Mouse (Mus musculus) E14TG2a.4 (cell line): ENCODE measurements around the gene Tns3.

Experiments
- H3K27me3 ChIP-seq: 2 replicates; pipeline ENCODE4 v1.6.1; 2014; ENCODE audit warnings: low read length, control low read depth; ENCODE audit not compliant: insufficient read depth
- H3K36me3 ChIP-seq: 2 replicates; pipeline ENCODE4 v1.6.1; 2014; ENCODE audit warnings: low read length, control low read depth; ENCODE audit not compliant: insufficient read depth
- H3K4me1 ChIP-seq: replicated peaks from 2 replicates; pipeline ENCODE4 v1.6.1; 2014; ENCODE audit warnings: low read depth, low read length, control low read depth
- H3K4me3 ChIP-seq: replicated peaks from 2 replicates; pipeline ENCODE4 v1.5.1; 2014; ENCODE audit warnings: mild to moderate bottlenecking, low read length
- H3K9me3 ChIP-seq: 2 replicates; pipeline ENCODE4 v1.6.1; 2014; ENCODE audit warnings: low read length, control low read depth
- CTCF ChIP-seq: conservative IDR thresholded peaks from 2 replicates; pipeline ENCODE4 v1.5.1; 2014; ENCODE audit warnings: low read length
- NANOG ChIP-seq: IDR thresholded peaks from 2 replicates; pipeline ENCODE4 v1.6.1; 2014; ENCODE audit warnings: borderline replicate concordance, low read length, mixed read lengths
- POU5F1 ChIP-seq: IDR thresholded peaks from 2 replicates; pipeline ENCODE4 v1.6.1; 2014; ENCODE audit warnings: low read length, borderline replicate concordance

Gene Tns3

GRCm38 (mm10) chr11:8467403-8468160 is 196.8 kb downstream of the Tns3 start:
- H3K4me3 ChIP-seq = peak overlapping the region; percentile 73
- no peak for TF ChIP-seq NANOG
- TF ChIP-seq CTCF = no peak
- no peak for TF ChIP-seq POU5F1
- peaks cover 76% of the 10 kb centered on the region for H3K36me3 ChIP-seq
- no peaks in the 10 kb centered on the region for H3K27me3 ChIP-seq
- no peaks in the 10 kb centered on the region for H3K9me3 ChIP-seq
- peaks cover 78% of the 10 kb centered on the region for H3K4me1 ChIP-seq

GRCm38 (mm10) chr11:8463866-8464265 is 200.5 kb downstream of the Tns3 start:
- peaks cover 57% of the 10 kb centered on the region for H3K4me1 ChIP-seq
- TF ChIP-seq NANOG (no peak), CTCF (no peak), POU5F1 (no peak)
- H3K4me3 ChIP-seq = no peak overlapping the region
- H3K9me3 ChIP-seq = no peaks in the 10 kb centered on the region
- H3K36me3 ChIP-seq = peaks cover 87% of the 10 kb centered on the region
- no peaks in the 10 kb centered on the region for H3K27me3 ChIP-seq

- peaks cover 91% of the 10 kb centered on the region for H3K36me3 ChIP-seq
- peaks cover 53% of the 10 kb centered on the region for H3K4me1 ChIP-seq
- H3K9me3 ChIP-seq = no peaks in the 10 kb centered on the region
- TF ChIP-seq POU5F1 = no peak
- no peak for TF ChIP-seq CTCF
- no peak for TF ChIP-seq NANOG
- H3K4me3 ChIP-seq = no peak overlapping the region
- no peaks in the 10 kb centered on the region for H3K27me3 ChIP-seq
Observed at GRCm38 (mm10) chr11:8462827-8463405, 201.4 kb downstream of the Tns3 start.

- H3K4me1 ChIP-seq = peaks cover 54% of the 10 kb centered on the region
- no peaks in the 10 kb centered on the region for H3K27me3 ChIP-seq
- no peak overlapping the region for H3K4me3 ChIP-seq
- H3K36me3 ChIP-seq = peaks cover 92% of the 10 kb centered on the region
- TF ChIP-seq POU5F1 (no peak), NANOG (no peak), CTCF (no peak)
- no peaks in the 10 kb centered on the region for H3K9me3 ChIP-seq
Observed at GRCm38 (mm10) chr11:8460835-8461234, 203.5 kb downstream of the Tns3 start.

GRCm38 (mm10) chr11:8457951-8458350 is 206.4 kb downstream of the Tns3 start:
- no peak for TF ChIP-seq NANOG
- no peak for TF ChIP-seq POU5F1
- TF ChIP-seq CTCF = no peak
- Histone ChIP-seq H3K36me3 (peaks cover 94% of the 10 kb centered on the region), H3K4me1 (peaks cover 56% of the 10 kb centered on the region), H3K9me3 (no peaks in the 10 kb centered on the region), H3K4me3 (no peak overlapping the region), H3K27me3 (no peaks in the 10 kb centered on the region)

GRCm38 (mm10) chr11:8456586-8457285 is 207.6 kb downstream of the Tns3 start:
- Histone ChIP-seq H3K4me1 (peaks cover 67% of the 10 kb centered on the region), H3K36me3 (peaks cover 94% of the 10 kb centered on the region), H3K4me3 (no peak overlapping the region), H3K27me3 (no peaks in the 10 kb centered on the region), H3K9me3 (no peaks in the 10 kb centered on the region)
- TF ChIP-seq POU5F1 (no peak), NANOG (no peak), CTCF (no peak)

GRCm38 (mm10) chr11:8455650-8456049 is 208.7 kb downstream of the Tns3 start:
- no peaks in the 10 kb centered on the region for H3K9me3 ChIP-seq
- no peak for TF ChIP-seq NANOG
- no peak for TF ChIP-seq POU5F1
- TF ChIP-seq CTCF = no peak
- peaks cover 94% of the 10 kb centered on the region for H3K36me3 ChIP-seq
- H3K27me3 ChIP-seq = no peaks in the 10 kb centered on the region
- peaks cover 77% of the 10 kb centered on the region for H3K4me1 ChIP-seq
- no peak overlapping the region for H3K4me3 ChIP-seq

GRCm38 (mm10) chr11:8453252-8453651 is 211.1 kb downstream of the Tns3 start:
- no peaks in the 10 kb centered on the region for H3K27me3 ChIP-seq
- H3K9me3 ChIP-seq = no peaks in the 10 kb centered on the region
- H3K36me3 ChIP-seq = peaks cover 94% of the 10 kb centered on the region
- TF ChIP-seq POU5F1 (no peak), NANOG (no peak), CTCF (no peak)
- H3K4me3 ChIP-seq = no peak overlapping the region
- peaks cover 90% of the 10 kb centered on the region for H3K4me1 ChIP-seq

GRCm38 (mm10) chr11:8451597-8452201 is 212.6 kb downstream of the Tns3 start:
- no peak for TF ChIP-seq NANOG
- TF ChIP-seq POU5F1 = no peak
- no peak for TF ChIP-seq CTCF
- Histone ChIP-seq H3K9me3 (no peaks in the 10 kb centered on the region), H3K4me1 (peaks cover 90% of the 10 kb centered on the region), H3K4me3 (no peak overlapping the region), H3K36me3 (peaks cover 94% of the 10 kb centered on the region), H3K27me3 (no peaks in the 10 kb centered on the region)
